Comparison of ENCODE assay signal across 9 mouse cellular contexts in the genomic region with DNA sequence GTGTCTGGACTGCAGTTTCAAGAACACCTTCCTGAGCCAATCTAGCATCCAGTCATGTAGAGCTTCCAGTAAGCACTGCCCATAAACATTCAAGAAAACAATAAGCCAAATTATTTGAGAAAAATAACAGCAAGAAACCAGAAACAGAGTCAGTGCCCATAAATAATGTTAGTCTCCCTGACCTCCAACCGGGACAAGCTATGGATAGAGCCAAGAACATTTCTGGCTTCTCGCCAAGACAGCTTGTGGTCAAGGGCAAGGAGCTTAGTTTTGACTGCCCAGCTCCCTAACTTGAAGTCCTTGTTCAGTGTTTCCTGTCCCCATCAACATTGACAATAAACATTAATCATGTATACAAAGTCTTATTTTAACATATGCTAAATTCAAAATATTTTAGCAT.
A peak's percentile ranks its signal among the peaks of the same experiment; 100 is the strongest.
DNase-seq lines count a peak whose midpoint lies in the region.
"Had no signal": no experiment of that assay in that cellular context is flagged by ENCODE, and none has a peak within 500 bp of the region (broad histone marks: within the 10 kb centered on the region; RNA-seq: fewer than 3 reads in every experiment).

No protein-coding gene starts in this region.

- peak; percentile 6 for DNase-seq in gastrocnemius, adult 18-20 months (ENCODE audit: low spot score)
- no peak for DNase-seq in gastrocnemius, postnatal 25 days
- peak; percentile 70 to 86 for DNase-seq in adrenal gland, adult (ENCODE audit: inconsistent age in 2 of 2, low spot score in 1 of 2)
- peak; percentile 57 to 72 for DNase-seq in cerebellum, postnatal 25 days
- peak; percentile 37 to 55 for DNase-seq in kidney, postnatal 4 days
- DNase-seq in layer of hippocampus, adult 18-20 months (ENCODE audit: low spot score in 2 of 2) = no peak
- DNase-seq in thymus, postnatal 4 days = no peak
- DNase-seq in layer of hippocampus, adult 9-11 months = no peak
- DNase-seq: liver, embryonic 13.5 days had no signal

Comparison
In these comparisons a context has a peak if more than half of its experiments do, and no peak if none do; other contexts are left out.
1. DNase-seq: peak in gastrocnemius, adult 18-20 months (single experiment), adrenal gland, adult (2 of 2), cerebellum, postnatal 25 days (2 of 2) and kidney, postnatal 4 days (2 of 2); none in gastrocnemius, postnatal 25 days (single experiment), layer of hippocampus, adult 18-20 months (0 of 2), thymus, postnatal 4 days (single experiment) and layer of hippocampus, adult 9-11 months (single experiment).